Mouse (Mus musculus) intestine, postnatal 0 days (tissue): ENCODE measurements at regions not wholly inside any gene's neighbourhood (a gene's known extent, or its start where the extent isn't known, plus 50 kb on each side); places are given as distances from the start of the nearest gene placed in this dataset.

Experiments
- ATAC-seq: fragments of 200-750 bp; cut with Nextera tagmentation; 2 replicates; pipeline ENCODE4 v1.8.0; 2017; ENCODE audit warnings: mild to moderate bottlenecking, moderate TSS enrichment, moderate library complexity
- H3K27ac ChIP-seq: fragments of 300-500 bp; sonication (generic); 2 replicates; pipeline ENCODE4 v1.5.1; 2014; ENCODE audit warnings: mild to moderate bottlenecking, low read depth, low read length, moderate library complexity
- H3K27me3 ChIP-seq: fragments of 300-500 bp; sonication (generic); replicated peaks from 2 replicates; pipeline ENCODE4 v1.6.1; 2014; ENCODE audit warnings: low read length, mixed read lengths; ENCODE audit not compliant: control insufficient read depth, insufficient read depth
- H3K36me3 ChIP-seq: fragments of 300-500 bp; sonication (generic); 2 replicates; pipeline ENCODE4 v1.6.1; 2014; ENCODE audit warnings: mild to moderate bottlenecking, moderate library complexity; ENCODE audit not compliant: control insufficient read depth, insufficient read depth
- H3K4me1 ChIP-seq: fragments of 300-500 bp; sonication (generic); replicated peaks from 2 replicates; pipeline ENCODE4 v1.6.1; 2014; ENCODE audit warnings: antibody characterized with exemption, low read length, mixed read lengths; ENCODE audit not compliant: control insufficient read depth, insufficient read depth
- H3K4me2 ChIP-seq: fragments of 300-500 bp; sonication (generic); replicated peaks from 2 replicates; pipeline ENCODE4 v1.6.1; 2014; ENCODE audit warnings: low read depth, mild to moderate bottlenecking, moderate library complexity
- H3K4me3 ChIP-seq: fragments of 300-500 bp; sonication (generic); 2 replicates; pipeline ENCODE4 v1.5.1; 2014; ENCODE audit warnings: low read depth, low read length
- H3K9ac ChIP-seq: fragments of 300-500 bp; sonication (generic); 2 replicates; pipeline ENCODE4 v1.6.1; 2014; ENCODE audit warnings: mild to moderate bottlenecking, low read depth, low read length
- H3K9me3 ChIP-seq: fragments of 300-500 bp; sonication (generic); 2 replicates; pipeline ENCODE4 v1.6.1; 2016; ENCODE audit warnings: mixed run types; ENCODE audit not compliant: control insufficient read depth
- CTCF ChIP-seq: sonication (generic); IDR thresholded peaks from 2 replicates; pipeline ENCODE4 v1.5.1; 2016; ENCODE audit warnings: low read depth, mild to moderate bottlenecking, control low read depth, antibody characterized with exemption, moderate library complexity
- WGBS: fragments of 180-500 bp; shearing (Covaris S2); extraction: QIAGEN DNeasy Blood & Tissue Kit; methylation state at CpG from one replicate; pipeline ENCODE4 v1.1.7; 2014; 5-methylcytosine and 5-hydroxymethylcytosine counted together

- H3K9ac ChIP-seq = no peak overlapping the region
- WGBS = 55% methylated on average over 10 of the region's 10 CpGs
Measured at GRCm38 (mm10) chr17:45221625-45222024, 211.9 kb downstream of the Cdc5l start.

GRCm38 (mm10) chr17:45217126-45217525 lies 216.4 kb downstream of the Cdc5l start:
- Histone ChIP-seq H3K9me3 (no peaks in the 10 kb centered on the region), H3K9ac (no peak overlapping the region), H3K4me1 (no peaks in the 10 kb centered on the region), H3K4me3 (no peak overlapping the region), H3K4me2 (no peak overlapping the region), H3K27ac (no peak overlapping the region), H3K36me3 (no peaks in the 10 kb centered on the region), H3K27me3 (no peaks in the 10 kb centered on the region)
- WGBS = 79% methylated on average over 5 of the region's 5 CpGs
- no peak for TF ChIP-seq CTCF
- no peak for ATAC-seq

More at GRCm38 (mm10) chr17:45221625-45222024, 211.9 kb downstream of the Cdc5l start:
- Histone ChIP-seq H3K4me3 (no peak overlapping the region), H3K9me3 (no peaks in the 10 kb centered on the region), H3K4me2 (no peak overlapping the region), H3K27ac (no peak overlapping the region), H3K36me3 (no peaks in the 10 kb centered on the region), H3K27me3 (no peaks in the 10 kb centered on the region), H3K4me1 (no peaks in the 10 kb centered on the region)
- TF ChIP-seq CTCF = no peak
- no peak for ATAC-seq

GRCm38 (mm10) chr17:45215067-45216049 lies 218.2 kb downstream of the Cdc5l start:
- Histone ChIP-seq H3K4me3 (no peak overlapping the region), H3K27me3 (no peaks in the 10 kb centered on the region), H3K4me2 (no peak overlapping the region), H3K36me3 (no peaks in the 10 kb centered on the region), H3K9ac (no peak overlapping the region), H3K4me1 (no peaks in the 10 kb centered on the region), H3K27ac (no peak overlapping the region), H3K9me3 (no peaks in the 10 kb centered on the region)
- 67% methylated on average over 15 of the region's 15 CpGs for WGBS
- no peak for ATAC-seq
- TF ChIP-seq CTCF = no peak

- Histone ChIP-seq H3K9ac (no peak overlapping the region), H3K4me2 (no peak overlapping the region), H3K36me3 (no peaks in the 10 kb centered on the region), H3K27me3 (no peaks in the 10 kb centered on the region), H3K4me3 (no peak overlapping the region), H3K4me1 (no peaks in the 10 kb centered on the region), H3K9me3 (no peaks in the 10 kb centered on the region), H3K27ac (no peak overlapping the region)
- 90% methylated on average over 2 of the region's 2 CpGs for WGBS
- TF ChIP-seq CTCF = peak; percentile 56
- no peak for ATAC-seq
Measured at GRCm38 (mm10) chr17:45210984-45211383, 222.6 kb downstream of the Cdc5l start.

GRCm38 (mm10) chr17:45209387-45209663 lies 224.2 kb downstream of the Cdc5l start:
- Histone ChIP-seq H3K9me3 (no peaks in the 10 kb centered on the region), H3K36me3 (no peaks in the 10 kb centered on the region), H3K27ac (no peak overlapping the region), H3K4me2 (no peak overlapping the region), H3K4me1 (no peaks in the 10 kb centered on the region), H3K4me3 (no peak overlapping the region), H3K27me3 (no peaks in the 10 kb centered on the region), H3K9ac (no peak overlapping the region)
- no peak for ATAC-seq
- WGBS = 82% methylated on average over 3 of the region's 3 CpGs
- TF ChIP-seq CTCF = no peak

GRCm38 (mm10) chr17:45208596-45209386 lies 224.7 kb downstream of the Cdc5l start:
- 74% methylated on average over 14 of the region's 14 CpGs for WGBS
- H3K4me1 ChIP-seq = no peaks in the 10 kb centered on the region
- no peak for ATAC-seq
- H3K4me3 ChIP-seq = no peak overlapping the region
- H3K27ac ChIP-seq = no peak overlapping the region
- no peak for TF ChIP-seq CTCF
- H3K4me2 ChIP-seq = no peak overlapping the region
- H3K27me3 ChIP-seq = no peaks in the 10 kb centered on the region
- H3K9ac ChIP-seq = no peak overlapping the region
- no peaks in the 10 kb centered on the region for H3K9me3 ChIP-seq
- H3K36me3 ChIP-seq = no peaks in the 10 kb centered on the region
